Mouse (Mus musculus): ENCODE data around the gene Casz1.

Gene Casz1

DNA sequence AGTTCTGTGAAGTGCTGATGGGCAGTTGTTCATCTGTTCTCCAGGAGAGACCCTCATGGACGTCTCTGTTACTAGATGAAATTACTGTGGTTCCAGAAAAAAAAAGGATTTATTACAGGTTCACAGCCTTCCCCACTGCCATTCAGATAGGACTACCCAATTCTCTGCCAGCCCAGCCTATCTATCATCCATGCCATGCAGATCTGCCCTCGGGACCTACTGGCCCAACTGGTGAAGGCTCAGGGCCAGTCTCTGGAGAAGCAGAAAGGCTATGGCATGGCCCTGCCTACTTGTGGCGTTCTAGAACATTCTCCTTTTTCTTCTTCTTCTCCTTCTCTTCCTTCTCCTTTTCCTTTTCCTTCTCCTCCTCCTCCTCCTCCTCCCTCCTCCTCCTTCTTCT, 75.4 kb downstream of the Casz1 start:
- DNase-seq = no peak

DNA sequence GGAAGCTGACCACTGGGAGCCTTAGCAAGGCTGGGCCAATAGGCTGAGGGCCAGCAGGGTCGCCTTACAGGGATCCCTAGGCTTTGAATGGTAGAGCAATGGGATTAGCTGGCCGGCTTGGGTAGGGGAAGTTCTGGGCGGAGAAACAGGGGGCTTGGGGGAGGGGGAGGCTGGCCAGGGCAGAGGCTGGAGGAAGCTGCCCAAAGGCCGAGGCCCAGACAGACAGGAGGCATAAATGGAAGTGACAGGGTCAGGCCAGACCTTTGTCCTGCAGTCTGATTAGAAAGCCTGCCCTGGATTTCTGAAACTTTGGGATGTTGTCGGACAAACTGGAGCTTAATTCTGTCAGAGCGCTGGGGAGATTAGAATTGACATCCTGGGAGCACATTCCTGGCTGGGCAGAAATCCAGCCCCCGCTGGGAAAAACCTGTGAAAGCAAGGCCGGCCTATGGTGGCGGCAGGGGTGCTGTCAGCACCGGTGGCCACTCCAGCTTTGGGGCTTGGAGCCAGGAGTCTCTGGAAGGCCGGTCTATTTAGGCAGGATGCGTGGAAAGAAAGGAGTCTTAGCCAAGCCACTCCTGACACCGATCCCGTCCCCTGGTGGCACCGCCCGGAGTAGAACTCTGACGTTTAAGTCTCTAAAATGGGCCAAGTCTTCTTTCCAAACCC, 76.9 kb downstream of the Casz1 start:
- no peak for DNase-seq

DNA sequence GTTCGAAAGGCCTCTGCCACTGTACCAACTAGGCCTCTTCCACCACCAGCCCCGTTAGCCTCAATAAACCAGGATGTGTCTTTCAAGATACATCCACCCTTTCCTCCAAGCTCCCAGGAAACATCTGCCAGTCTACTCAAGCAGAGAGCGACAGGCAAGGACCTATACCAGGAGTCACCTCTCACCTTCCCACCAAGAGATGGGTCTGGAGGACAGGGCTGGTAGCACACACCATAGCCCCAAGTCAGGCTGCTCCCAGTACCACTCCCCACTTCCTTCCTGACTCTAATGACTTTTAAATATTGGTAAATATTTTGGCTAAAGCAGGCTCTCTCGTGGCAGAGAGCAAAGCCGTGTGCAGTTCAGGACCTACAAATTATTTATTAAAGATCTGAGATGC, 77.6 kb downstream of the Casz1 start:
- DNase-seq = no peak

DNA sequence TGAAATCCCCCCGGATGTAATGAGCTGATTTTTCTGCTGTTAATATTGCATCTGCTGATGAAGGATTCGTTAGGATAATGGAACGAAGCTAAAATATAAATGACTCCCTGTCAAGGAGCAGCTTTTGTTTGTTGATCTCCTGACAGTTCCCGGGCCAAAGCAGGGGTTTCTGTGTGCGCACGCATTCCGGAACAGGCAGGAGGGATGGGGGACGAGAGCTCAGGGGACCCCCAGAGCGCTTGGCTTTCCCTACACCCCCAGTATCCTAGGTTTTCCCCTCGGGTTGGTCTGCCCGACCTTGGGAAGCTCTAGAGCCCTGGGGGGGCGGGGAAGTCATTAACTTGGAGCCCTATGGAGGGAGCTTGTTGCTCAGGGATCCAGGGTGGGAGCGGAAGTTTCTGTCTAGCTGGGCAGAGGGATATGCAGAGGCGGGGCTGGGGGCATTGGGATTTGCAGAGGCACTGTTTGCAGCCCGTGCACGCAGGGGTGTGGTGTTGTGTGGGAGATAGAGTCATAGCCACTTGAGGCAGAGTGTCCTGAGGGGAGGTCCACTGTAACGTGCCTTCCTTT, 78.2 kb downstream of the Casz1 start:
- no peak for DNase-seq

DNA sequence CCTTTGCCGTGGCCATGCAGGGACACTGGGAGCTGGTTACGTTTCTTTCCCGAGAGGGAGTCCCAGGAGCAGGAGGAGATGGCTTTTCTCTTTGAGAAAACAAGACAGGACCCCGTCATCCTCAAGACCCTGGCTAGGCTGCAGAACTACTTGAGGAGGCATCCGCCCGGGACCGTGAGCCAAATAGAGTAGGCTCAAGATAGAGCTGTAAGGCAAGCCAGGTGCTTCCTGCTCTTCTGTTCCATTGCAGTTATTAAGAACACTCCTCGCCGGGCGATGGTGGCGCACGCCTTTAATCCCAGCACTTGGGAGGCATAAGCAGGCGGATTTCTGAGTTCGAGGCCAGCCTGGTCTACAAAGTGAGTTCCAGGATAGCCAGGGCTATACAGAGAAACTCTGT, 80.4 kb downstream of the Casz1 start:
- no peak for DNase-seq

DNA sequence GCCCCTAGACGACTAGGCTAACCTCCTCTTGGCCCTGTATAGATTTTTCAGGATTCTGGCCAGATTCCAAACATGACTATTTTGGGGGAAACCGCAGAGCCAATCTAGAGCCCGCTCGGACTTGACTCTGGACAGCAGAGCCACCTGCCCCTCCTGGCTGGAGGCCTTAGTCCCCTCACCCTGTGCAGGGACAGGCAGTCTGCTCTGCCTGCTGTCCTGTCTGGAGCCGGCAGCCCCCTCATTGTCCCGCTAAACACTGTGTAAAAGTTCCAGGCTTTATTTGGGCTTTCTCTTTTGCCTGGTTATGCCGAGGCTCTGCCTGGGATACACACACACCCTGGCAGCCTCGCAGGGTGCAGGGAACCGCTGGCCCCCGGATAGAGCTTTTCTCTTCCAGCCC, 81.2 kb downstream of the Casz1 start:
- DNase-seq = no peak

DNA sequence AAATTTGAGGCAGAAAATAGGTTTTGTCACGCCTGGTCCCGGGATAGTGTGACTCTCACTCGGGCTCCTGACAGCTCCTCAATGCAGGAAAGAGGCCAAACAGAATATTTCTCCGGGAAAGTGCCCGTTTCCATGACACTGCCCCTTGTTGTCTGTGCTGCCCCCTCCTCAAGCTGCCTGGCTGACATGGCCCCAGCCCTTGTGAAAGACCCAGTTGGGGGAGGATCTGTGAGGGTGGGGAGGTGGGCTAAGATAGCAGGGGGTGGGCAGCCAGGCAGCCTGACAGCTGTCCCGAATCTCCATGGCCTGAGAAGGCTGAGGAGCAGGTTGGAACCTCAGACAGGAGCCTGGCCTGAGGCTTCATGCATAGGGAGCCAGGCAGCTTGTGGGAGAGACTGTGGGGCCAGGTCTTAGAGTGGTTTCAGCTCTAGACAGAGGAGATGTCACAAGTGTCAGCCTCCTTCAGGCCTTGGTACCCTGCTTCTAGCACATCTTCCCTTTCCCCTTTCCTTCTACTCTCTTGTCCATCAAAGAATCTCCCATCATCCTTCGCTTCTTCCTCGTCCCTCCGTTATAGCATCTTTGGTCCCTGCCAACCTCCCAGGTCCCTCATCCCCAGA, 81.8 kb downstream of the Casz1 start:
- no peak for DNase-seq

DNA sequence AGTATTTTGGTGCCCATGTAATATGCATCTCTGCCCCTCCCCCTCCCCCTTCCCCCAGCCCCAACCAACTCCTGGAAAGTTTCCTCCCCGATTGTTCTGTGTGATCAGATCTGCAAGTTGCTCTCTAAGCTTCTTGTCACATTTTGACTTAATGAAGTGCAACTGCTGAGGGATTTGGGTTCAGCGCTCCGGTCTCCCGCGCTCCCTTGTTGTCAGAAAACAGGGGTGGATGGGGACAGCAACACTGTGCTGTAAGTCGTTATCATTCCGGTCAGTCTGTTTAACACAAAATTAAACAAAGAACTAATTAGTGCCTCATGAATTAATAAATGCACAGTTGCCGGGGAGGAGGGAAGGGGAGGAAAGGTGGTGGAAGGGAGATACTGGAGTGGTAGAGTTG, 84.0 kb downstream of the Casz1 start:
- no peak for DNase-seq

DNA sequence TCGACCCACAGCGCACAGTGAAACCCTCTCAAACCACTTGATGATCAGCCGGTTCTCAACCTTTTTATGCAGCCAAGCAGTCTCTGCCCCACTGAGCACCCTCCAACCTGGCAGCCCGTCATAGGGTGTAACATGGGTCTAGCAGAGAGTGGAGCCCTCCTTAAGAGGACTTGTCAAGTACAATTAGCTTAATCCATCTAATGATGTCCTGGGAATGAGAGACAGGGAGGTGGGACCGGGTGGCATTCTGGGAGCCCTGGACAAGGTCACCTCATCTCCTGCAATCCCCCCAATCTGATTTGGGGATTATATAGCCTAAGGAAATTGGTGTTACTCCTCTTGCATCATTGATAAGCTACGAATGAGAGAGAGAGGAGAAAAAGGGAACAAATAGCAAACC, 84.8 kb downstream of the Casz1 start:
- no peak for DNase-seq

DNA sequence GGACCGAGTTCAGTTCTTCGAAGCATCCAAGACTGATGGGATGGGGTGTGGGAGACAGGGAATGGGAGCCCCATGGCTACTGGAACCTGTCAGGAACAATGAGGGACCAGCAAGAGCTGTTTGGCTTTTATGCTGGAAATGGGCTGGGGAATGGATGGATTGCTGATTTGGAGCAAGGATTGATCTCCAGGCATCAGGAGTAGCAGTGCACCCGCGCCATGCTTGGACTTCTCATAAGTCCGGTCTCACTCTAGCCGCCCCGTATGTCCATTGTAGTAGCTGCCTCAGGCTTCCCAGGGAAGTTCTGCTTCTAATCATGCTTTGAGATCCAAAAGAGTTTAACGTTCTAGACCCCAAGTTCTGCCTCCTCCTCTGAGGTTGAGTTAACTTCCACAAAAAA, 86.2 kb downstream of the Casz1 start:
- no peak for DNase-seq

DNA sequence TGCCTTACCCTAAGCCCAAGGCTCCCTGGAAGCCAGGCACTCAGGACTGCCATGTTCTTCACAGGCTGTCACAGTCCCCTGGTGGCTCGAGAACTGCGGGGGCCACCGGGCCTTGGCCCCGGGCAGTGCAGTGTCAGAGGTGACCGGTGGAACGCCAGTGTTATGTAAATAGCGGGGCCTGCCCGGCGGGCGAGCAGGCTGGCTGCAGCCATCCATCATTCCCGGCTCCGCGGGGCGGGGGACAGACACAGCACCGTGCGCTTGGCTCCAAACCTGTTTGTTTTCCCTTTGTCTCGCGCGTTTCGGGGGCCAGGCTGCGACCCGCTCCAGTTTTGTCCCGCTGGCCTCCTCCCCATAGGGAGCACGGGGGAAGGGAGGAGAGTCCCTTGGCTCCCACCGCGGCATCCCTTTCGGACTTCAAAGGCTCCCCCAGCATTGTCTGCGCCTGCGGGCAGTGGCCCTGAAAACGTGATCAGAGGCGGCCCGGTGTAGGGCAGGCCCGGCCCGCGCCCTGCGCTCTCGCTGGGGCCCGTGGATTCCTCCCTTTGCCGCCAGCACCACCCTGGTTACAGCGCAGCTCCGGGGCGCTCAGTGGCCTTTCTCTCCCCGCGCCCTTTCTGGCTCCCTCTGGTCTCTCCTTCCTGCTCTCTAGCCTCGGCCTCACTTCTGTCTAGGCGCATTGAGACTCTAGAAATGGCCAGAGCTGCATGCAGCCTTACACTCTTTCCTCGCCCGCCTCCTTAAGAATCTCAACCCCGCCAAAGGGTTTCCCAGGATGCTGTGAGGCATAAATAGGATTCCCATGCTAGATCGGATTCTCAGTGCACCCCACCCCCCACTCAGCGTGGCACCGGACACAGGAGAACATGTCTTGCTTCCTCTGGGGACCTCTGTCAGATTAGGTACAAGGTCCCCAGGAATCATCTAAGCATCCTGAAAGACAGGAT, 86.9 kb downstream of the Casz1 start:
- no peak for DNase-seq

DNA sequence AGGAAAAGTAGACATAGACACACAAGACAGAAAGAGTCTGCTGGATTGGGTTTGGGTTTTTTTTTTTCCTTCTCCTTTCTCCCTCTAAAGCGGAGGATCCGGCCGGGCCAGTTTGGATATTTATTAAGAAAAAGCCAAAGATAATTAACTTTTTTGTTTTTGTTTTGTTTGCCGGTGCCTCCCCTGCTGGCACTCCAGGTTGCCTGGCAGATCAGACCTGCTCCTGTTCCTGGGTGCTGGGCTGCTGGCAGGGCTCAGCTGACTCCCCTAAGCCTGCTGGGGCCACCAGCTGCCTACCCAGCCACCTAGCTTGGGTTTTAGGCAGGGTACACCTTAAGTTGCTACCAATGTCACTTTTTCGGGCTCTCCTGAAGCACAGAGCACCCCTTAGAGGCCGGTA, 91.9 kb downstream of the Casz1 start:
- DNase-seq = no peak

DNA sequence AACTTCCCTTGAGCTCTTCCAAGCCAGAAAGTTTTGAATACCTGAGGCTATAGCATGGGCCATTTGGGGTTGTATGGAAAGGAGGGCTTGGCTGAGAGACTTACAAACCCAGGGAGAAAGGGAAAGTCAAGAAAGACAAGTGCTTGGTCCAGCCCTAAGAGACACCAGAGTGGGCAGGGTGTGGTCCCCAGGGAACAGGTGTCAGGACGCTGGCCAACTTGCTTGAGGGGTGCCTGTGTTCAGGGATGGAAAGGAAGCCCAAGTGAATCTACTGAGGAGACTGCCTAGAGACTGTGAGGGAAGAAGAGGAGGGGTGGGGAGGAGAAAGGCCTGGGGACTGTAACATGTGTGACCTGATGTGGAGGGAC, 95.7 kb downstream of the Casz1 start:
- no peak for DNase-seq

DNA sequence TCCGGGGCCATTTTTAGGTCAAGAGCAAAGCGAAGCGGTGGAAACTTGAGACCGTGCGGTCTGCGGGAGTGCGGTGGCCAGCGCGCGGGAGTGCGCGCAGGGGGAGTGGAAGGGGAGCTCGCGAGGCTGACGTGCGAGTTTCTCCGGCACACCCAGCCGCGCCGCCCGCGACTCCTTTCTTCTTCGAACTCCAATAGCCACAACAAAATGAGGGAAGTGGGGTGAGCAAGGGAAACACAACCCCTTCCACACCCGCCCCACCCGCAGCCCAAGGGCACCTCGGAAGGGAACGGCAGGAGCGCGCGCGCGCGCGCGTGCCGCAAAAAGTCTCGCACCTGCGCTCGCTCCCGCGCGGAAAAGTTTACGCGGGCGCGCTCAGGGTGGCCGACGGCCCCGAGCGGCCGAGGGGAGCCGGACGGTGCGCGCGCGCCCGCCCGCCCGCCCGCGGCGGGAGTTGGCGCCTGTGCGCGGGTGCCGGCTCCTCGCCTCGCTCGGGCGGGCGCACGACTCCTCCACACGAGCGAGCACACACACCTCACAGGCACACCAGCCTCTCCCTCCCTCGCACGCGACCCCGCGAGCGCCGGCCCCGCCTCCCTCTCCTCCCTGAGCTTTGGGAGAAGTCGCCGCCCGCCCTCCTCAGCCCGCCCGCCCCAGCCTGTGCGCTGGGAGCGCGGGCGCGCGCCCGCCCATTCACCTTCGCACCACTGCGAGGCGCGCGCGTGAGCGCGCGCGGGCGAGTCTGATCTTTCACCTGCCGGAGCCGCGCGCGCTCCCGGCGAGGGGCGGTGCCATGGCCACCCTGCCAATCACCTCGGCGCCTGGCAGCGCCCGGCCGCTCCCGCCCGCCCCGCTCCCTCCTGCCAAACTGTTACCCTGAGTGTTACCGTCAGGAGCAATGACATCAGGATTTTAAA, 96.3 kb downstream of the Casz1 start:
- peak; percentile 76 to 84 for DNase-seq

DNA sequence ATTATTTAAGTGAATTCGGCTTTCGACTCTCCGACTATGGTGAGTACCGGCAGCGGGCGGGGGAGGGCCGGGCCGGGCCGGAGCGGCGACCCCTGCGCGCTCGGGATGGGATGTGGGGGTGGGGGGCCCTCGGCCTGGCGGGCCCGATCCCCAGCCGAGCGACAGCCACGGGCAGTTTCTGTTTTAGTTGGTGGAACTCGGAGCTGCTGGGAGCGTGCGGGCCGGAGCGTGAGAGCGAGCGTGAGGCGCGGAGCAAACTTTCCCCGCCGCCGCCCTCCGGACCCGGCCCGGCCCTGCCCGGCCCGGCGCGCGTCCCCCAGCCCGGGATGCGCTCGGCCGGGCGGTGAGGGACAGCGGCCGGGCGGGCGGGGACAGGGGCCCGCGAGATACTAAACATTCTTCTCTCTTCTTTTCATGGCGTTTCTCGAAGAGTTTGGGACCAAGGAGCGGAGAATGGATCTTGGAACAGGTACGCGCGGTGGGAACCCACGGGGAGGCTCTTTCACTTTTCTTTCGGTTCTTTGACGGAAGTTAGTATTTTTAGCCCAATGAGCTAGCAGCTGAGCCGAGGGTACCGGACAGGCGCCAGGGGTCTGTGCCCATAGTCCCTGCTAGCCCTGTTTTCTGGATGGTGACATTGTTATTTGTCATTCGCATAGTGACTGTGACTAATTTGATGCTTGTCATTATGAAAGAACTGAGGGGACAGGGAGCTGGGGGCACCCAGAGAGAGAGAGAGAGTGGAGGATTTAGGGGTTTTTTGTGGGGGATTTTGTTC, 97.2 kb downstream of the Casz1 start:
- peak; percentile 26 to 34 for DNase-seq

DNA sequence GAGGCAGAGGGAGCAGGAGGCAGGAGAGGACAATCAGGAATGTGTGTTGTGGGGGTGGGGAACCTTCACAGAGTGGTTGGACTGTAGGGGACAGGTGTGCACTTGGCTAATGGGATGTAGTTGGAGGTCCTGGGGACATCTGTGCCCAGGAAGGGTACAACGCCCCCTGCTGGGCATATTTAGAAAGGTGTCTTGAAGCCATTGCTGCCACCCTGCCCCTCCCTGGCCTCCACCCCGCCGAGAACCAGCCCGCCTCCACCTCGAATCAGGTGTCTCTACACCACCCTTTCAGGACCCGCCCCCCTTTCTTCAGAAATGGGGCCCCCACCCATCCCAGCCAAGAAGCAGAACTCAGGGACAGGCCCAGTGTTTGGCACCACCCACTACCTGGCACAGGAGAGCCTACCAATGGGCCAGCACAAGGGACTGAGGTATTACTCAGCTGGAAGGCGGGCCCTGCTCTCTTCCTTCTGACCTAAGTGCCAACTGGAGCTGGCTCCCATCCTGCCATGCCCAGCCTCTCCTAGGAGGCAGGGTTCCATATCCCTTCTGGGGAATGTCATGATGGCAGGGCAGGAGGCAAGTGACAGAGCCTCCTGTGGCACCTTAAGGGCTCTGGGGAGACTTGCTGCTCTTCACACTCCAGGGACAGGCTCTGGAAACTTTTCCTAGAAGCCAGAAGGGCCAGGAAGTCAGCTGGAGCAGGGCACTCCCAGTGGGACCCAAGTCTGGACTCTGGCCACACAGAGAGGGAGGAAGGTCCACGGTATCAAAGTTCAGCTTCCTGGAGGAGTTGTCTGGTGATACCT, 98.9 kb downstream of the Casz1 start:
- peak; percentile 15 to 40 for DNase-seq

DNA sequence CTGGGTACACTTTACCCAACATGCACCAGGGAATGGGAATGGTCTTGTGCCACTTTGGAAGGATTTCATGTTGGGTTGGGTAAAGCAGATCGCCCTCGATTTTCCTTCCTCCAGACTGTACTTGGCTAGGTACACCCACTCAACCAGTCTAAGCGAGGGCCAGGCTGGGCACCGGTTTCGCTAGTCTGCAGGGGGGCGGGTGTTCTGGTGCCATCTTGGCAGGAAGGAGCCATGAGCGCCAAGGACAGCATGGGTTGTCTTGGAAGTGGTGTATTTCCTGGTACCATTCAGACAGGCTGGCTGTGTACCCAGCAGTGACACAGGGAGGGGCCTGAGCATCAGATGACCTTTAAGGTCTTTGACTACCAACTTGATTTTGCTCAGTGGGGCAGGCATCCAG, 101.1 kb downstream of the Casz1 start:
- no peak for DNase-seq

DNA sequence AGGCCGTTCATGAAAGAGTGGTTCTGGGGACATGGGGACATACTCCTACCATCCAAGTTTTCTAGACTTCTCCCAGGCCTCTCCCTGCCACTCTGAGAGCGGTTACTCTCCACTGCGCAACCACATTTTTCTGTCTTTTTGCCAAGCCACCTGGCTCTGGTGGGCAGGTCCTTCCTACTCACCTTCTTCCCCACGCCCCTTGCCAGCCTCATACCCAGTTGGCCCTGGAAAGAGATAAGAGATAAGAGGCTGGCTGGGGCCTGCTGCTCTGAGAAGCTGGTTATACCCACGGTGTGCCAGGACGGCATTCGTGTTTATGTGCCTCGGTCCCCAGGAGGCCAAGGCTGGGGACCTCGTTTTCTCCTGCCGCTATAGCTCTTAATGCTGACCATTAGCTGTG, 102.6 kb downstream of the Casz1 start:
- DNase-seq = no peak

DNA sequence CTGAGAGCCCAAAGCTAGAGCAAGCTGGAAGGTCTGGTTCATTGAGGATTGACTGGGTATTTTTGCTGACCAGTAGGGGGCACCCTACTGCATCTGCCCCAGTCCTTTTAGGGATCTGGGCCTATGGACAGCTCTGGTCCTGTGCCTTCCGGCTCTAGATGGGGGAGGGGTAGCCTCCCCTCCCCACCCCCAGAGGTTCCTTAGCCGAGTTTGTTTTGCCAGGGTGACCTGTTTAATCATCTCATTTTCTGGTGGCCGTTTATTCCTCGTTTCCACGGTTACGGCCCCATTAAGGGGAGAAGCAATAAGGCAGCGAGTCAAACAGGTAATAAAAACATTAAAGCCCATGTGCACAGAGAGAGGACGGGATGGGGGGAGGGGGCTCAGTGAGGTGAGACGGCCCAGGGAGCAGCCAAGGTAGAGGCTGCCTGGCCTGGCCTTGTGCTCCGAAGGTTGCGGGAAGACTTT, 104.0 kb downstream of the Casz1 start:
- DNase-seq = no peak

DNA sequence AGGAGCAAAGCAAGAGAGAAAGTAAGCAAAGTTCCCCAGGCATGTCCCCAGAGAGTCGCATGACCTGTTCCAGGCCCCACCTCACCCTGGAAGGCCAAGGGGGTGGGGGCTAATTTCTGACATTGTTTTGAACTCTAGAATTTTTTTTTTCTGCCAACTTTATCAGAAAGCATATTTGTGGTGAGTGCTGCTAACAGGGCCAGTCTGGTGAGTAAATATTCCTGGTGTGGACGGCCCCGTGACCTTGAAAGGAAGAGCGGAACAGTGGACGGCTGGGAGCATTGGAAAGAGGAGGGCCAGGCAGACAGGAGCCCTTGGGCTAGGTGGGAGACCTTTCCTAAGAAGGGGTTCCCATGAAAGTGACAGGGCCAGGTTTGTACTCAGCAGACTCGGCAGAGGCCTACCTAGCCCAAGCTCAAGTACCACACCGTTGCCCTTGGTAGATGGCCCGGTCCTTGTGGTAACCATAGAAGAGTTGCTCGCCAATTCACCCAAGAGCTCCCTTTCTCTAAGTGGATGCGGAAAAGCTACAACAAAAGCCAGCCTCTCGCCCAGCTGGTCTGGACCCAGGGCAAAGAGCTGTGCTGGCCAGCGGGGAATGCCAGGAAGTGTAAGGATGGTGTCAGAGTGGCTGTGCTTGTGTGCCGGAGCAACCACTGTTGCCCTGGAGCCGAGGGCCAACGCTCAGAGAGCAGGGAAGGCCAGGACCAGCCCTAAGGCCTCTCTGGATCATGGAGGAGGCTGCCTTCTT, 104.7 kb downstream of the Casz1 start:
- no peak for DNase-seq

Measured in thymus, postnatal 36 days (tissue).